Mouse (Mus musculus) CH12.LX (cell line): Measurements from ENCODE around the gene Gm10203. TPM values are rescaled to one million over a fixed set of nuclear protein-coding genes. Genes with fewer than 3 reads are reported as not detected.

Experiments used
- DNase-seq: peaks from one replicate; pipeline ENCODE4 v3.0.0-alpha.2; 2013; ENCODE audit errors: extremely low read depth
- H3K27ac ChIP-seq: 2 replicates; pipeline ENCODE4 v1.5.1; 2012; ENCODE audit warnings: low read depth, mild to moderate bottlenecking, control low read depth, moderate library complexity; ENCODE audit not compliant: insufficient read depth
- H3K27me3 ChIP-seq: replicated peaks from 2 replicates; pipeline ENCODE3; 2012; ENCODE audit warnings: inconsistent platforms
- H3K36me3 ChIP-seq, 2 experiments: replicated peaks in 1 of 2; 2 replicates each; pipeline versions ENCODE3 to v1.6.1; 2012; ENCODE audit warnings: inconsistent platforms in 1 of 2, low read length in 1 of 2, mild to moderate bottlenecking in 1 of 2, mixed read lengths in 1 of 2, moderate library complexity in 1 of 2; ENCODE audit not compliant: control insufficient read depth in 1 of 2, insufficient read depth in 1 of 2
- H3K4me1 ChIP-seq, 2 experiments: 2 replicates each; pipeline ENCODE4 v1.6.1; 2012; ENCODE audit warnings: inconsistent platforms in 1 of 2, moderate library complexity in 1 of 2; ENCODE audit not compliant: insufficient read depth in 2 of 2, control insufficient read depth in 1 of 2
- H3K4me2 ChIP-seq: 2 replicates; pipeline ENCODE4 v1.6.1; 2012; ENCODE audit warnings: low read depth, mild to moderate bottlenecking, control low read depth; ENCODE audit not compliant: poor library complexity, insufficient read depth, severe bottlenecking
- H3K4me3 ChIP-seq, 3 experiments: fragments of 150-350 bp in 1 of 3; sonication (generic) in 1 of 3; replicated peaks in 1 of 3; 2 replicates each; pipeline versions ENCODE3 to v1.5.1; 2011 to 2012; ENCODE audit warnings: low read depth in 2 of 3, low read length in 2 of 3, mild to moderate bottlenecking in 2 of 3, moderate library complexity in 2 of 3, control low read depth in 1 of 3, improper control_type of control experiment in 1 of 3, inconsistent platforms in 1 of 3, mixed read lengths in 1 of 3; ENCODE audit not compliant: poor library complexity in 1 of 3
- H3K79me2 ChIP-seq: replicated peaks from 2 replicates; pipeline ENCODE4 v1.6.1; 2012; ENCODE audit warnings: mild to moderate bottlenecking, moderate library complexity; ENCODE audit not compliant: control insufficient read depth, poor library complexity, insufficient read depth, severe bottlenecking; ENCODE audit errors: extremely low read depth
- H3K9ac ChIP-seq: 2 replicates; pipeline ENCODE4 v1.6.1; 2012; ENCODE audit warnings: low read depth, mild to moderate bottlenecking, control low read depth, moderate library complexity; ENCODE audit not compliant: insufficient read depth
- H3K9me3 ChIP-seq: replicated peaks from 2 replicates; pipeline ENCODE3; 2012; ENCODE audit warnings: low read length, inconsistent platforms, mixed read lengths
- BHLHE40 ChIP-seq: IDR thresholded peaks from 2 replicates; pipeline ENCODE4 v1.6.1; 2011; ENCODE audit warnings: mild to moderate bottlenecking, low read depth, low read length, improper control_type of control experiment
- CHD1 ChIP-seq: IDR thresholded peaks from 2 replicates; pipeline ENCODE4 v1.6.1; 2012; ENCODE audit warnings: low read depth, low read length, improper control_type of control experiment, inconsistent platforms
- CHD2 ChIP-seq: IDR thresholded peaks from 2 replicates; pipeline ENCODE4 v1.6.1; 2011; ENCODE audit warnings: low read length, improper control_type of control experiment
- CTCF ChIP-seq, 2 experiments: IDR thresholded peaks in 1 of 2; conservative IDR thresholded peaks in 1 of 2; 2 replicates each; pipeline ENCODE4 v1.5.1; 2011 to 2012; ENCODE audit warnings: low read depth in 2 of 2, low read length in 2 of 2, improper control_type of control experiment in 1 of 2, inconsistent platforms in 1 of 2, mild to moderate bottlenecking in 1 of 2, moderate library complexity in 1 of 2
- ELF1 ChIP-seq: IDR thresholded peaks from 2 replicates; pipeline ENCODE4 v1.6.1; 2014; ENCODE audit warnings: low read depth, mild to moderate bottlenecking, inconsistent platforms, low read length, improper control_type of control experiment
- ETS1 ChIP-seq: conservative IDR thresholded peaks from 2 replicates; pipeline ENCODE4 v1.6.1; 2012; ENCODE audit warnings: low read depth, mild to moderate bottlenecking, inconsistent platforms, low read length, improper control_type of control experiment, moderate library complexity
- JUND ChIP-seq: conservative IDR thresholded peaks from 2 replicates; pipeline ENCODE4 v1.6.1; 2011; ENCODE audit warnings: low read depth, low read length, improper control_type of control experiment
- KAT2A ChIP-seq: IDR thresholded peaks from 2 replicates; pipeline ENCODE4 v1.6.1; 2012; ENCODE audit warnings: low read length, improper control_type of control experiment, inconsistent platforms; ENCODE audit not compliant: insufficient replicate concordance
- MEF2A ChIP-seq: IDR thresholded peaks from 2 replicates; pipeline ENCODE4 v1.6.1; 2014; ENCODE audit warnings: low read depth, mild to moderate bottlenecking, inconsistent platforms, low read length, improper control_type of control experiment, borderline replicate concordance
- POLR2A ChIP-seq: IDR thresholded peaks from 2 replicates; pipeline ENCODE4 v1.6.1; 2011; ENCODE audit warnings: low read depth, mild to moderate bottlenecking, improper control_type of control experiment, low read length
- RAD21 ChIP-seq: IDR thresholded peaks from 2 replicates; pipeline ENCODE4 v1.6.1; 2011; ENCODE audit warnings: low read depth, mild to moderate bottlenecking, low read length, improper control_type of control experiment, moderate library complexity
- RCOR1 ChIP-seq: conservative IDR thresholded peaks from 2 replicates; pipeline ENCODE4 v1.6.1; 2012; ENCODE audit warnings: low read depth, mild to moderate bottlenecking, inconsistent platforms, low read length, improper control_type of control experiment
- SIN3A ChIP-seq: IDR thresholded peaks from 2 replicates; pipeline ENCODE4 v1.6.1; 2012; ENCODE audit warnings: low read length, improper control_type of control experiment, inconsistent platforms
- TBP ChIP-seq: conservative IDR thresholded peaks from 2 replicates; pipeline ENCODE4 v1.6.1; 2011; ENCODE audit warnings: low read depth, low read length, improper control_type of control experiment
- TCF12 ChIP-seq: IDR thresholded peaks from 2 replicates; pipeline ENCODE4 v1.6.1; 2014; ENCODE audit warnings: low read depth, mild to moderate bottlenecking, inconsistent platforms, low read length, improper control_type of control experiment
- UBTF ChIP-seq: IDR thresholded peaks from 2 replicates; pipeline ENCODE4 v1.6.1; 2012; ENCODE audit warnings: low read depth, mild to moderate bottlenecking, inconsistent platforms, low read length, improper control_type of control experiment, moderate library complexity
- ZMIZ1 ChIP-seq: IDR thresholded peaks from 2 replicates; pipeline ENCODE4 v1.6.1; 2012; ENCODE audit warnings: low read depth, mild to moderate bottlenecking, inconsistent platforms, low read length, improper control_type of control experiment
- dilution Hi-C: fragments of 300-500 bp; cut with MboI; formaldehyde crosslinking; loops from 2 replicates; pipeline ENCODE4 v1.14.3; 2020; ENCODE audit warnings: low sequenced_read_pairs; ENCODE audit not compliant: extremely low pct_unique_long_range_greater_than_20kb, extremely low pct_ligation_motif_present
- in situ Hi-C: fragments of 300-500 bp; cut with MboI; formaldehyde crosslinking; loops from 3 replicates; pipeline ENCODE4 v1.14.3; 2019; ENCODE audit warnings: low sequenced_read_pairs, low pct_ligation_motif_present, low pct_unique_long_range_greater_than_20kb, mixed read lengths
- polyA plus RNA-seq: library from polyadenylated mRNA; unstranded; fragments of >175 nt; gene quantifications from 2 replicates; pipeline ENCODE4 v1.2.1, GENCODE M21; 2012; ENCODE audit warnings: low read depth; ENCODE audit not compliant: insufficient read length
- total RNA-seq, 2 experiments: library from RNA; depleted of rRNA; stranded (reverse); fragments of 300-350 nt in 1 of 2; fragments of >200 nt in 1 of 2; gene quantifications; 2 replicates each; pipeline ENCODE4 v1.2.3; 2012 to 2014

Gene Gm10203
- total and polyA plus RNA-seq, 3 experiments, result not detected

GRCm38 (mm10) chr6:149173831-149174625, 44.1 kb downstream of the Gm10203 start:
- no peaks in the 10 kb centered on the region for H3K4me1 ChIP-seq
- H3K27ac ChIP-seq, result no peak overlapping the region
- TF ChIP-seq ETS1 (no peak), CHD1 (no peak), ELF1 (no peak), TCF12 (no peak), RAD21 (no peak), MEF2A (no peak), SIN3A (no peak)
- peaks cover 6 to 39% of the 10 kb centered on the region in 2 experiments for H3K36me3 ChIP-seq
- H3K27me3 ChIP-seq, result no peaks in the 10 kb centered on the region
- no peak for DNase-seq
- no peak overlapping the region for H3K4me3 ChIP-seq
- in situ Hi-C loops (no loop called here), dilution Hi-C loops (no loop called here)
- H3K9me3 ChIP-seq, result no peaks in the 10 kb centered on the region
- H3K9ac ChIP-seq, result no peak overlapping the region
- H3K4me2 ChIP-seq, result no peak overlapping the region
- H3K79me2 ChIP-seq, result no peaks in the 10 kb centered on the region

GRCm38 (mm10) chr6:149174932-149175570, 45.1 kb downstream of the Gm10203 start:
- in situ Hi-C loops (no loop called here), dilution Hi-C loops (no loop called here)
- peaks cover 9 to 47% of the 10 kb centered on the region in 2 experiments for H3K36me3 ChIP-seq
- H3K4me3 ChIP-seq, result no peak overlapping the region
- no peak overlapping the region for H3K4me2 ChIP-seq
- no peak overlapping the region for H3K9ac ChIP-seq
- no peak for DNase-seq
- H3K27ac ChIP-seq, result no peak overlapping the region
- no peaks in the 10 kb centered on the region for H3K27me3 ChIP-seq
- no peak for TF ChIP-seq UBTF
- TF ChIP-seq POLR2A, result no peak
- TF ChIP-seq JUND, result no peak
- no peak for TF ChIP-seq ZMIZ1
- no peak for TF ChIP-seq BHLHE40
- TF ChIP-seq CTCF (conservative IDR thresholded peaks at IDR 0.05 in 1 of 2, IDR thresholded peaks at IDR 0.05 in 1 of 2; ENCODE audit: low read depth in 2 of 2, low read length in 2 of 2), result no peak
- no peak for TF ChIP-seq CHD2
- TF ChIP-seq TBP, result no peak
- TF ChIP-seq ETS1, result no peak
- TF ChIP-seq RCOR1, result no peak
- no peak for TF ChIP-seq KAT2A
- TF ChIP-seq RAD21, result no peak
- H3K79me2 ChIP-seq, result no peaks in the 10 kb centered on the region
- H3K4me1 ChIP-seq, result no peaks in the 10 kb centered on the region
- H3K9me3 ChIP-seq, result no peaks in the 10 kb centered on the region
